Mouse (Mus musculus): ENCODE results near the gene Nhsl2.

Nhsl2 gene

GRCm38 (mm10) chrX:102054009-102054408, 204.8 kb downstream of the Nhsl2 start:
- no peak for DNase-seq

- peak; percentile 78 for DNase-seq
Observed at GRCm38 (mm10) chrX:102059437-102059836, 210.3 kb downstream of the Nhsl2 start.

GRCm38 (mm10) chrX:102060243-102060642, 211.1 kb downstream of the Nhsl2 start:
- peak; percentile 88 for DNase-seq

GRCm38 (mm10) chrX:102060891-102061290, 211.7 kb downstream of the Nhsl2 start:
- peak; percentile 97 for DNase-seq

DNA sequence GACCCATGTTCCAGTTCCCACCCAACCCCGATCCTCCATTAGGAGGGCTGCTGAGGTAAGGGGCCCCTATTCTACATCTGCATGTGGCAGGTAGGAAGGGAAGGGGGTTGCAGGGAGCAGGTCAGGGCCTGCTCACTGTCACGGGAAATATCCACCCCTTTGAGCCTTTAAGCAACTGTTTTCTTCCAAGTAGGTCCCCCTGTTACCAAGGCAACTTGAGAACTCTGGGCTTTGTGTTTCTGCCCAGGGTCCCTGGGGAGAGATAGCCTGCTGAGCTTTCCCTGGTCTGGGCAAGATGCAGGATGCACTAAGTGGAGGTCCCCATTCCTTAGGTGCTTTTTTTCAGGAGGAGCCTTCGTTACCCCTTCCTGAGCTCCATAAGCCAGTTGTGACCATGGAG, 214.9 kb downstream of the Nhsl2 start:
- DNase-seq = peak; percentile 84

GRCm38 (mm10) chrX:102065213-102065775, 216.1 kb downstream of the Nhsl2 start:
- peak; percentile 88 for DNase-seq

GRCm38 (mm10) chrX:102066134-102066533, 216.9 kb downstream of the Nhsl2 start:
- DNase-seq = peak; percentile 94

DNA sequence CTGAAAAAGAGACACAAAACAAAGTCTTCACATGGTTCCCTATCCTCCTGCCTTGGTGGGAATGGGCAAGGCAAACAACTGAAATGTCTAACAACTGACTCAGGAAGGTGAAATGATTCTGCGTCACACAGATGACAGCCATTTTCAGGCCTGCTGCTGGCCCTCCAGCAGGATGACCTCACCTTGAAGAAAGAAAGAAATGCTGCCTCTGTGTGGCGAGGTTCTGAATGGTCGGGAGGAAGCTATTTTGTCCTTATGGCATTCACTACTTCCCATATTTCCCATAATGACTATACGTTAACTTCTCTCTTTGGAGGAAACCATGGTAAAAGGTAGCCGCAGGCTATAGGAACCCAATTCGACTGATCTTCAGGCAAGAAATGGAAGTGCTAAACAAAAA, 217.9 kb downstream of the Nhsl2 start:
- DNase-seq = peak; percentile 24

DNA sequence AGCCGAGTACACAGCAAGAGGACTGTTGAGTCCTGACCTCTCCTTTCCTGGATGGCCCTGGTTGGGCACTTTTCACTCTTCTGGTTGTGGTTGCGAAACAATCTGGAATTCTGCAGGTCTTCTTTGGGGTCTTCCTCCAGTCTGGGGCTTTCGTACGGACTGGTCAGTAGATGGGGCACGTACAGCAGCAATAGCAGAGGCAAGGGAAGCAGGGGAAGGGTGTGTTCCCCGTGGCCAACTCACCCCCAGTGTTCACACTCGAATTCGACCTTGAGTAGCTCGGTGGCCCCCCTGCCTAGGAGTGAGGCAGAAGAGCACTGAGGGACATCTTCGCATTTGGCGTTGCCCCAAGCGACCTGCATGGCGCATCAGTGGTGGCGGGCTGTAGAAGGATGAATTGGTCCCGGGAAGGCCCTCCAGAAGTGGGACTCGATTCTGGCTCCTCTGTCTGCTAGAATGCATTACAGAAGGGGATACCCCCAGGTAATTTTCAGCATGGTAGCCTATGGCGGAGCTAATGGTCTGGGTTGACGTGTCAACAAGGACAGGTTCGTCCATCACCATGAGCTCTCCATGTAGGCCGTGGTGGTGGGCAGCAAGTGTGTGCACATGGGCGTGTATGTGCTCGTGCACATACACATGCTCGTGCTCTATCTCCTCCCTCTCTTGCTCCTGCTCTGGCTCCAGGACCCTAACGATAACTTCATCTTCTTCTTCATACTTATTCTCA, 219.8 kb downstream of the Nhsl2 start:
- peak; percentile 61 for DNase-seq

DNA sequence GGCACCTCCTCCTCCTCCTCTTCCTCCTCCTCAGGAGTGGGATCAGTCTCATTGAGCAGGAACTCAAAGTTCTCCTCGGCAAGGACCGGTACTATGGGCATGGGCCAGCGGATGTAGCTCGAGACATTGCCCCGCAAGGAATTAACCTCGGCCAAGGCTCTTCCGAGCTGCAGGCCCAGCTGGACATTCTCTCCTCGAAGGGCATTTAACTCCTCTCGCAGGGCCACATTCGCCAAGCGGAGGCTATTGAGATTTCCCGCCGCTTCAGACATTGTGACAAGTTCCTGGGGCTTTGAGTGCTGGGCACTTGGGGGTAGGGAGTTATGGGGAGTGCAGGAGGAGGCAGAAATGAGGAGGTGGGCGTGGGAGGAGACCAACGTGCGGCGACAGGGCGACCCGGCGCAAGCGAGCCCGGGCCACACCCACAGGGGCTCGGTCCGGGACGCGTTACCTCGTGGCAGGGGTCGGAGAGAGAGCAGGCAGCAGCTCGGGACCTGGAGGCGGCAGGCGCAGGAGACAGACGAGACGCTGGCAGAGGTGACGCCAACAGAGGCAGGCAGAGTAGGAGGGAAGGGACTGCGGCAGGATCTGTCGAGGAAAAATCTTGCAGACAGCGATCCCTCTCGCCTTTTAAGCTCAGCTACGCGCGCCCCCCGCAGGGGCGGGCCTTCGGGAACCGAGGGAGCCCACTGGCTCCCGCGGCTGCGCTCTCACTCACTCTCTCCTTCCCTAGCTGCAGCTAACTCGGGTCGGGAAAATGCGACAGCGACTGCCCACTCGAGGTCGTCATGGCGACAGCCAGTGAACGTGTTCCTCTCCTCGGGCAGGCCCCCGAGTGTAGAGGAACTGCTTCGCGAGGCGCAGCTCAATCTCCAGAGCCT, 221.6 kb downstream of the Nhsl2 start, which contains the start of gene Rtl5:
Gene Rtl5, minus strand, starts transcription at position 714 of the 881 bp plus-strand sequence.
- DNase-seq = peak; percentile 99

GRCm38 (mm10) chrX:102071517-102071916, 222.3 kb downstream of the Nhsl2 start:
- DNase-seq = no peak

GRCm38 (mm10) chrX:102073605-102074325, 224.6 kb downstream of the Nhsl2 start:
- DNase-seq = peak; percentile 55

- DNase-seq = peak; percentile 74
Observed at GRCm38 (mm10) chrX:102074435-102074834, 225.2 kb downstream of the Nhsl2 start.

- no peak for DNase-seq
Observed at GRCm38 (mm10) chrX:102075158-102075557, 226.0 kb downstream of the Nhsl2 start.

GRCm38 (mm10) chrX:102076886-102077765, 227.9 kb downstream of the Nhsl2 start:
- DNase-seq = peak; percentile 81

- peak; percentile 33 for DNase-seq
Observed at GRCm38 (mm10) chrX:102081076-102081475, 231.9 kb downstream of the Nhsl2 start.

DNA sequence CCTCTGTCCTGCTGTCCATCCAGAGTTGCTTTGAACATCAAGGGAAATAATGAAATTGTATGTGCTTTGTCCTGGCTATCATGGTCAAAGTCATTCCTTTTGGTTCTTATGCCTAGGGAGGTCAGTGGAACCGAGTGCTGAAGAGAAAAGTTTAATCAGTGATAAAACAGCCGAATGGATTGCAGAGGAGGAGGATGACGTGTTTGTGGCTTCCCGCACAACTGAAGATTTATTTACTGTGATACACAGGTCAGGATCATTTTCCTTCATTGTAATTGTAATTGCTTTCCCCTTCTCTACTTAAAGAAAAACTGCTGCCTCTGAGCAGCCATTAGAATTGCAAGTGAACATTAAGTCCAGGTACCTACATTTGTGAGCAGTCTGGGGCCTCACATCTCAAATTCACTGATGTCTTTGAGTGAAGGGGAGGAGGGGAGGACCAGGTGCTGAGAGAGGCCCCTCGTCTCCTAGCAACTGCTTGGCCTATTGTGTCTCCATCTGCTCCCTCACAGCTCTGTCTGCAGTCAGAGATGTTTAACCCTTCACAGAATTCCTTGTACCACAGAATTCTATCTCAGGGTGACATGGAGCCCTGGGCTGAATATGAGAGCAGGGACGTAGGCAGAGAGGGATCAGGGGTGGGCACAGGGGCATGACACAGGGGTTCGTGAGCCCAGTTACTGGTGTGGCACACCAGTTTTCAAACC, 232.5 kb downstream of the Nhsl2 start:
- peak; percentile 11 for DNase-seq

- no peak for DNase-seq
Observed at GRCm38 (mm10) chrX:102082340-102082739, 233.2 kb downstream of the Nhsl2 start.

DNA sequence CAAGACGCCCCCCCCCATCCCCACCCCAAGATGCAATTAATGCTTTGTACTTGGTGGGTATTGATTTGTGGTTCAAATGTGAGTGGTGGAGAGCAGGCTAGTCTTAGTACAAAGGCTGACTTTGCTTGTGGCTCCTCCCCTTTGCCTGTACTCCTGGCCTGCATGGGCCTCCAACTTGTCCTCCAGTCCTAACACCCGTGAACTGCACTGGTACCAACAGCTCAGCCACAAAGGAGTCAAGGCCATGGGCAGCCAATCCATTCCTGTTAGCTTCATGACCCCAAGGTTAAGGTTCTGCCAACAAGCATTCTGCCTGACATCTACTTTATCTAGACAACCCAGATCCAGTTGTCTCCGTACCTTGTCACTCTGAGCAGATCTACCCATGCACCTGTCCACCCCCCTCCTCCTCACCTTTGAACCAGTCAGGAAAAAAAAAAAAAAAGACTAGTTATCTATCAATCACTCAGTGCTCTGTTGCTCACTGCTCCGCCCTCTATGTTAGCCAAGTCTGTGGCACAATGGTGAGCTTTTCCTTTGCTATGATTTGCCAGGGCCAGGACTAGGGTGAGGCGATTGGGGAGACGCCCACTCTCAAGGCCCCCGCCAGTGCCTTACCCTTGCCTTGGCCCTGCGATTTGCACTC, 236.7 kb downstream of the Nhsl2 start:
- DNase-seq = peak; percentile 27

- peak; percentile 57 for DNase-seq
Observed at GRCm38 (mm10) chrX:102090605-102091004, 241.4 kb downstream of the Nhsl2 start.

Data from heart, adult 11 months (tissue).